Mouse (Mus musculus): ENCODE measurements around the gene Wwtr1. TPM values are rescaled to one million over a fixed set of nuclear protein-coding genes. Genes with fewer than 3 reads are reported as not detected.

Gene Wwtr1
- polyA plus RNA-seq, 1 experiment from 2014 or later, result 26.3 TPM

DNA sequence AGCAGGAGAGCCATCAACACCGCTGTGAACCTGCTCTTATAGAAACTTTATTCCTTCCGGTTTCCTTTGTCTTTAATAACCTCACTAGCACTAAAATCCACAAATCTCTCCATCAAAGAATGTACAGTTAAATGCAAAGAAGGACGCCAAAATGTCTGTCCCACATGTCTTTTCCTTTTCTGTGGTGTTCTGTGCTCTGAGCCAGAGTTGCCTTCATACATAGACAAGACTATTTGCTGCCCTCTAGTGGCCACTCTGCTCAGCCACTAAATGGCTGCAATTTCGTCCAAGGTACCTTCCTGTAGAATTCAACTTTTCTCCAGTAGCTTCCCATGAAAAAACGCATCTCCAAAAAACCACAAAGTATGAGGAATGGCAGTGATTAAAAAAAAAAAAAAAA, 127.3 kb downstream of the Wwtr1 start:
- 0 out of 2 replicates have a peak, but pooled peaks have one; percentile 28 for ATAC-seq (ENCODE audit: insufficient number of reproducible peaks, insufficient read depth, low FRiP score, low read depth)
- Histone ChIP-seq H3K4me1 (ENCODE audit: control insufficient read depth, insufficient read depth, low read length) (peaks cover 3% of the 10 kb centered on the region; the same call in 1 of the 2 replicates), H3K9ac (replicated peaks; ENCODE audit: low read depth, low read length) (no peak overlapping the region), H3K27me3 (ENCODE audit: control insufficient read depth, insufficient read depth, low read length) (no peaks in the 10 kb centered on the region), H3K4me3 (ENCODE audit: low read depth, low read length) (no peak overlapping the region), H3K27ac (ENCODE audit: low read length) (no peak overlapping the region), H3K4me2 (replicated peaks; ENCODE audit: low read depth, low read length) (no peak overlapping the region), H3K9me3 (ENCODE audit: control insufficient read depth, low read depth, low read length) (no peaks in the 10 kb centered on the region), H3K36me3 (ENCODE audit: control insufficient read depth, insufficient read depth, low read length) (no peaks in the 10 kb centered on the region)
- 34% methylated on average over 5 of the region's 5 CpGs for WGBS

DNA sequence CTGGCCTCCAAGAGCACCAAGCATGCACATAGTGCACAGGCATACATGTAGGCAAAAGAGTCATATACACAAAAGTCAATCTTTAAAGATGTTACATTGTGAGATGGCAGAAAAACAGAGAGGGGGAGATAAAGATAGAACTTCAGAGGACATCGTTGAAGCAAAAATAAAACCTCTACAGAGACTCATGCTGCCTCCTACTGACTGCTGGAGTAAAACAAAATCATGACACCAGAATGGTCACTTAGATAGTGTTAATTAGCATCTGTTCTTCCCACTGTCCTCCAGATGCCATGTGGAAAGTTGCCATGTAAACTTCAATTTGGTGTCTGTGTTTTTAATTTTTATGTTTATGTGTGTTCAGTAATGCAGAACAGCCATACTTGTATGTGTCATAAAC, 127.8 kb downstream of the Wwtr1 start:
- Histone ChIP-seq H3K27ac (ENCODE audit: low read length) (no peak overlapping the region), H3K4me2 (replicated peaks; ENCODE audit: low read depth, low read length) (no peak overlapping the region), H3K36me3 (ENCODE audit: control insufficient read depth, insufficient read depth, low read length) (no peaks in the 10 kb centered on the region), H3K9ac (replicated peaks; ENCODE audit: low read depth, low read length) (no peak overlapping the region), H3K4me3 (ENCODE audit: low read depth, low read length) (no peak overlapping the region), H3K9me3 (ENCODE audit: control insufficient read depth, low read depth, low read length) (no peaks in the 10 kb centered on the region), H3K27me3 (ENCODE audit: control insufficient read depth, insufficient read depth, low read length) (no peaks in the 10 kb centered on the region), H3K4me1 (ENCODE audit: control insufficient read depth, insufficient read depth, low read length) (peaks cover 3% of the 10 kb centered on the region; the same call in 1 of the 2 replicates)
- WGBS, result 32% methylated on average over 1 of the region's 1 CpGs
- no peak for ATAC-seq (ENCODE audit: insufficient number of reproducible peaks, insufficient read depth, low FRiP score, low read depth)

DNA sequence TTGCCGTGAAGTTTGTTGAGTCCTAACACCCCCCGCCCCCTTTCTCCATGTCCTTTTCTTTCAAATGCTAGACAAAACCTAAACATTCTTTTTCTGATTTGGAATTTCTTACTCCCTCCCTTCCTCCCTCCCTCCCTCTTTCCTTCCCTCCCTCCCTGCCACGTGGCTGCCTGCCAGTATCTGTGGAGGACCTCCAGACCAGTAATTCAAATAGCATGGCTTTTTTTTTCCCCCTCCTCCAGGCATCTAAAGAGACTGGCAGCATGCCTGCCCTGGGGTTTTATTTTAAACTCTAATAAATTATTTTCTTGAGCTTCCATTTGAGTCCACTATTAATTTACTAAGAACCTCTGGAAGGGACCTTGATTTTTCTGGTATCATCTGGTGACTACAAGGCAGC, 130.0 kb downstream of the Wwtr1 start:
- H3K9ac ChIP-seq (replicated peaks; ENCODE audit: low read depth, low read length), result no peak overlapping the region
- no peak overlapping the region for H3K27ac ChIP-seq (ENCODE audit: low read length)
- H3K4me2 ChIP-seq (replicated peaks; ENCODE audit: low read depth, low read length), result no peak overlapping the region
- H3K36me3 ChIP-seq (ENCODE audit: control insufficient read depth, insufficient read depth, low read length), result no peaks in the 10 kb centered on the region
- H3K4me3 ChIP-seq (ENCODE audit: low read depth, low read length), result no peak overlapping the region
- 29% methylated on average over 3 of the region's 3 CpGs for WGBS
- peaks cover 3% of the 10 kb centered on the region; the same call in 1 of the 2 replicates for H3K4me1 ChIP-seq (ENCODE audit: control insufficient read depth, insufficient read depth, low read length)
- peak; percentile 64; the same call in 1 of the 2 replicates for ATAC-seq (ENCODE audit: insufficient number of reproducible peaks, insufficient read depth, low FRiP score, low read depth)
- no peaks in the 10 kb centered on the region for H3K9me3 ChIP-seq (ENCODE audit: control insufficient read depth, low read depth, low read length)
- H3K27me3 ChIP-seq (ENCODE audit: control insufficient read depth, insufficient read depth, low read length), result no peaks in the 10 kb centered on the region

DNA sequence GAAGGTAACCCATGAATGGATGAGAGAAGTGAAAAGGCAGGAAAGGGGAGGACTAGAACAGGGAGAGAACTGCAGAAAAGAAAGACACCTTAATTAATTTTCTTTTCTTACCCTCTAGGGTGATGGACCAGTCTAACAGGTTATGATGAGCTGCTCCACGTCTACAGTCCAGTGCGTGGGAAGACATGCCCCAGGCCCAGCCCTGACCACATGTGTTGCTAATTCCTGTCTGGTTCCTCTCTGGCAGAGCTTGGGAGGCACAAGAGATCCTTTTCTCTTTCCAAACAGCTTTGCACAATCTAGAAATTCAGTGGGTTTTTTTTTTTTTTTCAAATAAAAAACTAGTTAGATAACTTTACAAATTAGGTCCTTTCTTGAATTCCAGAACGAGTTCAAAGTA, 134.8 kb downstream of the Wwtr1 start:
- Histone ChIP-seq H3K4me3 (ENCODE audit: low read depth, low read length) (no peak overlapping the region), H3K4me1 (ENCODE audit: control insufficient read depth, insufficient read depth, low read length) (peaks cover 3% of the 10 kb centered on the region; the same call in 1 of the 2 replicates), H3K36me3 (ENCODE audit: control insufficient read depth, insufficient read depth, low read length) (no peaks in the 10 kb centered on the region), H3K27me3 (ENCODE audit: control insufficient read depth, insufficient read depth, low read length) (no peaks in the 10 kb centered on the region), H3K27ac (ENCODE audit: low read length) (no peak overlapping the region), H3K9ac (replicated peaks; ENCODE audit: low read depth, low read length) (no peak overlapping the region), H3K4me2 (replicated peaks; ENCODE audit: low read depth, low read length) (no peak overlapping the region), H3K9me3 (ENCODE audit: control insufficient read depth, low read depth, low read length) (no peaks in the 10 kb centered on the region)
- 53% methylated on average over 3 of the region's 3 CpGs for WGBS
- ATAC-seq (ENCODE audit: insufficient number of reproducible peaks, insufficient read depth, low FRiP score, low read depth), result no peak

DNA sequence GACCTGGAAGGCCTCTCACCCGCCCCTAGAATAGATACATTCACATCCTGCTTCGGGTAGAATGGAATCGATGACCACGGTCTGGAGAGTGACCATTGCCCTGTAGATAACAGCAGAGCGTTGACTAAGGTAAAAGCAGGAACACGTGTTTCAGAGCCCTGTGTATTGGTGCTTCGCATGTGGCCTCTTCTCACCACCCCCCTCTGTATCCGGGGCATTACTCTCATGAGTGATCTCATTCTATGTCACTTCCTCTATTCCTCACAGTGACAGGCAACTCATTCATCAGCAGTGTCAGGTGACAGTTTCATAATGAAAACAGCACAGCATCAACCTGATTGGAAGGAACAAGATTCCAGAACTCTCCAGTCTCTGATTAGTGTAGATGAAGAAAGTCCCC, 140.3 kb downstream of the Wwtr1 start:
- Histone ChIP-seq H3K4me1 (ENCODE audit: control insufficient read depth, insufficient read depth, low read length) (no peaks in the 10 kb centered on the region), H3K4me3 (ENCODE audit: low read depth, low read length) (no peak overlapping the region), H3K27ac (ENCODE audit: low read length) (no peak overlapping the region), H3K4me2 (replicated peaks; ENCODE audit: low read depth, low read length) (no peak overlapping the region), H3K9me3 (ENCODE audit: control insufficient read depth, low read depth, low read length) (no peaks in the 10 kb centered on the region), H3K27me3 (ENCODE audit: control insufficient read depth, insufficient read depth, low read length) (no peaks in the 10 kb centered on the region), H3K9ac (replicated peaks; ENCODE audit: low read depth, low read length) (no peak overlapping the region), H3K36me3 (ENCODE audit: control insufficient read depth, insufficient read depth, low read length) (no peaks in the 10 kb centered on the region)
- WGBS, result 76% methylated on average over 8 of the region's 8 CpGs
- ATAC-seq (ENCODE audit: insufficient number of reproducible peaks, insufficient read depth, low FRiP score, low read depth), result no peak

DNA sequence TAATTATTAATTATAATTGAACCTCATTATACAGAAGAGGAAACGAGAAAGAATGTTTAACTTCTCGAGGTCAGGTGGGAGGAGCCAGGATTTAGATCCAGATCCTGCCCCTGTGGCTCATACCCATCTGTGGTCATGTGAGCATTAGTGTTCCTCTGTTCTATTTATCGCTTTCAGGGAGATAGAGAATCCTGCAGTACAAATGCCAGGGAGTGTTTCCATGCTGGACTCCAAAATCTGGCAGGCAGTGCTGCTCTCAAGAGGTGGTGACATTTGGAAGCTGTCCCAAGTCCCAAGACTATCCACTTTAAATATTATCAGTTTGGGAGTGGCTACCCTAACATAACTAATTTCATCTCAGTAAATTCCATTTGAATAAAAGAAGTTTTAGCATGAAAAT, 144.0 kb downstream of the Wwtr1 start:
- ATAC-seq (ENCODE audit: insufficient number of reproducible peaks, insufficient read depth, low FRiP score, low read depth), result no peak
- no peak overlapping the region for H3K4me3 ChIP-seq (ENCODE audit: low read depth, low read length)
- no peak overlapping the region for H3K9ac ChIP-seq (replicated peaks; ENCODE audit: low read depth, low read length)
- 64% methylated on average over 3 of the region's 3 CpGs for WGBS
- no peaks in the 10 kb centered on the region for H3K27me3 ChIP-seq (ENCODE audit: control insufficient read depth, insufficient read depth, low read length)
- no peak overlapping the region for H3K27ac ChIP-seq (ENCODE audit: low read length)
- no peaks in the 10 kb centered on the region for H3K9me3 ChIP-seq (ENCODE audit: control insufficient read depth, low read depth, low read length)
- no peaks in the 10 kb centered on the region for H3K36me3 ChIP-seq (ENCODE audit: control insufficient read depth, insufficient read depth, low read length)
- H3K4me2 ChIP-seq (replicated peaks; ENCODE audit: low read depth, low read length), result no peak overlapping the region
- 0 out of 2 replicates have a peak, but pooled peaks cover 4% of the 10 kb centered on the region for H3K4me1 ChIP-seq (ENCODE audit: control insufficient read depth, insufficient read depth, low read length)

DNA sequence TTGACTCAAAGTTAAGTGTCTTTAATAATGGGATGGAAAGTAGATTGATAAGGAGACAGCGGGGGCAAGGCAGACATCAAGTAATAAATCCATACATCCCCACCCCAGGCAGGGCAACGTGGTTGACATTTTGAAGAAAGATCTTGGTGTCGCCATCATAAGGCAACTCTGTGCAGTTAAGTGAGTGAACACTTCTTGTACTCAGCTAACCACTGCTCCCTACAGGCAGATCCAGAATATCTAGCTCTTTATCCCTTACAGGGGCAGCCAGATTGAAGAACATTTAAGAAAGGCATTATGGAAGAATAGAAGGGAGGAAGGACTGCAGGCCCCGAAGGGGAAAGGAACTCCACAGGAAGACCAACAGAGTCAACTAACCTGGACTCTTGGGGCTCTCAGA, 146.2 kb downstream of the Wwtr1 start:
- Histone ChIP-seq H3K4me3 (ENCODE audit: low read depth, low read length) (no peak overlapping the region), H3K27ac (ENCODE audit: low read length) (no peak overlapping the region), H3K4me1 (ENCODE audit: control insufficient read depth, insufficient read depth, low read length) (0 out of 2 replicates have a peak, but pooled peaks cover 4% of the 10 kb centered on the region), H3K4me2 (replicated peaks; ENCODE audit: low read depth, low read length) (no peak overlapping the region), H3K9me3 (ENCODE audit: control insufficient read depth, low read depth, low read length) (no peaks in the 10 kb centered on the region), H3K36me3 (ENCODE audit: control insufficient read depth, insufficient read depth, low read length) (no peaks in the 10 kb centered on the region), H3K27me3 (ENCODE audit: control insufficient read depth, insufficient read depth, low read length) (no peaks in the 10 kb centered on the region), H3K9ac (replicated peaks; ENCODE audit: low read depth, low read length) (no peak overlapping the region)
- 49% methylated on average over 4 of the region's 4 CpGs for WGBS
- no peak for ATAC-seq (ENCODE audit: insufficient number of reproducible peaks, insufficient read depth, low FRiP score, low read depth)

DNA sequence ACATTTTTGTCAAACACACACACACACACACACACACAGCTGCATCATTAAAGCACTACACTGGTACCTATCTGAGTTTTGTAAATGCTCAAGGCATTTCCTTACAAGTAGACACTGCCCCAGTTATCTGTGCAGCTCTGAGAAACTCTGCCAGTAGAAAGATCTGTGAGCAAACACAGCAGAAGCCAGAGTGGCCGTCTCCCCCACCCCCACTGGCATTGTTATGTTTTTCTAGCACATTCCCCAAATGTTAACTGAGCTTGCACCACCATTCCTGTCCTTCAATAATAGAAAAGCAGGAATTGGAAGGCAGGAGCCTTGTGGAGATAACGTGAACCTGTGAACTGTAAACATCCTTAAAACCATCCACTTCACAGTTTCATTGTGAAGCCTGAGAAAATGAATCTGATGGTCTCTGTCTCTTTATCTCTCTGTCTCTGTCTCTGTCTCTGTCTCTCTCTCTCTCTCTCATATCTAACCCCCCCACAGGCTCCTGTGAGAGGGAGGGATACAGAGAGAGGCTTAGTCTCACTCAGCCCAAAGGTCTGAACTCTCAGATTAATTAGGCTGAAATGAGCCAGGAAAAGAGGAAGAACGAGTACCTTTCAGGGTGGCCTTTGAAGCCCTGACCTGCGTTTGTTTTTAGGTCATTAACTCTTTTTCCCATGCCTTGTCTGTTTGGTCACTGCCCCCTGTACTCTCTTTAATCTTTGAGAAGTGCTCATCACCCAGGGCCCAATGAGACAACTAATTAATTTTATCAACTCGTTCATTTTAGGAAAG, 146.8 kb downstream of the Wwtr1 start:
- Histone ChIP-seq H3K9me3 (ENCODE audit: control insufficient read depth, low read depth, low read length) (no peaks in the 10 kb centered on the region), H3K27ac (ENCODE audit: low read length) (no peak overlapping the region), H3K4me3 (ENCODE audit: low read depth, low read length) (no peak overlapping the region), H3K9ac (replicated peaks; ENCODE audit: low read depth, low read length) (no peak overlapping the region), H3K27me3 (ENCODE audit: control insufficient read depth, insufficient read depth, low read length) (no peaks in the 10 kb centered on the region), H3K36me3 (ENCODE audit: control insufficient read depth, insufficient read depth, low read length) (no peaks in the 10 kb centered on the region), H3K4me1 (ENCODE audit: control insufficient read depth, insufficient read depth, low read length) (0 out of 2 replicates have a peak, but pooled peaks cover 4% of the 10 kb centered on the region), H3K4me2 (replicated peaks; ENCODE audit: low read depth, low read length) (no peak overlapping the region)
- no peak for ATAC-seq (ENCODE audit: insufficient number of reproducible peaks, insufficient read depth, low FRiP score, low read depth)
- 11% methylated on average over 5 of the region's 5 CpGs for WGBS
